Mouse (Mus musculus) spleen, adult 2 months (tissue): ENCODE data around the gene Rnf213.

ENCODE experiments used
- CTCF ChIP-seq: fragments of 200-500 bp; IDR thresholded peaks from 2 replicates; pipeline ENCODE4 v1.5.1; 2011; ENCODE audit warnings: mild to moderate bottlenecking, inconsistent platforms; ENCODE audit not compliant: insufficient read depth, insufficient read length, insufficient replicate concordance; ENCODE audit errors: extremely low read depth
- POLR2A ChIP-seq: fragments of 200-500 bp; IDR thresholded peaks from 2 replicates; pipeline ENCODE4 v1.6.1; 2011; ENCODE audit warnings: low read depth, low read length, inconsistent platforms

DNA sequence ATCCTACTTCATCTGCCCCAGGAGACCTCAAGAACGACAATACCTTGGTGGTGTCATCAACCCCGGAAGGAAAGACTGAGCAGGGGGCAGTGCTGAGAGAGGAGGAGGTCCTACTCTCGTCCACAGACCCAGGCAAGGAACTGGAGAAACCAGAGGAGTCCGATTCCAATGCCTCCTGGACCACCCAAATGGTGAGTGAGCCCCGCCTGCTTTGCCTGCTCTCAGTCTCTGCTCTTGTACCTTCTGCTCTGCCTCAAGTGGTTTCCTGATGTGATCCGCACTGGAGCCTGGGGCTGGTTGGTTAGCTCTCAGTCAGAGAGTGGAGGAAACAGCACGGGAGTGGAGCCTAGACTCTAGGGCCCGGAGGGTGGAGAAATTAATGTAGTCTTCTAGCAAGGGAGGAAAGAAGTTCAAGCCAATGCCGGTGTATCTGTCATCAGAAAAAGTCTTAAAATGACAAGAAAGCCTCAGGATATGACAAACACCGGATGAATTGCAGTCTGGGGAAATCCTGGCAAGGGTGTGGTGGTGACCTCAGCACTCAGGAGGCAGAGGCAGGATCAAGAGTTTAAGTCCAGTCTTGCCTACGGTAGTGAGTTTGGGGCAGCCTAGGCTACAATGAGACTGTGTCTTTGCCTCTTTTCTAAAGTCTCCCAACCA lies 9.7 kb downstream of the Rnf213 start:
- no peak for TF ChIP-seq CTCF
- no peak for TF ChIP-seq POLR2A
